Mouse (Mus musculus): ENCODE data around the gene Usp13.

The Usp13 gene

DNA sequence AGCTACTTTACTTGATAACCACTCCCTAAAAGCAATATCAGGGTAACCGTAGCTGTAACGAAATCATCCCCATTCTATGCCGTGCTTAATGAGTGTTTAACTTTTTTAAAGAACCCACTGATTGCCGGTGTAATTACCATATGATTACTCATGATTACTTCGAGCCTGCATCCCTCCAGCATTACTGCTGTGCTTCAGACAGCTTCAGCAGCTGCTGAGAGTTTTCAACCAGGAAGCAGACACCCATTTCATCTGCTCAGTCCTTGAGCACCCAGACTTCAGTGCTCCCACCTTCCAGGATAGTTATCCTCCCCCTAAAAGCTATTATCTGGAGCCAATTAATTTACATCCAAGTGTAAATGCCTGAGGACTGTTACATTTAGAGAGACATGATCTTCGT lies 106.8 kb downstream of the Usp13 start:
- in situ Hi-C loops (cut with MboI; ENCODE audit: low sequenced_read_pairs), result no loop called here

DNA sequence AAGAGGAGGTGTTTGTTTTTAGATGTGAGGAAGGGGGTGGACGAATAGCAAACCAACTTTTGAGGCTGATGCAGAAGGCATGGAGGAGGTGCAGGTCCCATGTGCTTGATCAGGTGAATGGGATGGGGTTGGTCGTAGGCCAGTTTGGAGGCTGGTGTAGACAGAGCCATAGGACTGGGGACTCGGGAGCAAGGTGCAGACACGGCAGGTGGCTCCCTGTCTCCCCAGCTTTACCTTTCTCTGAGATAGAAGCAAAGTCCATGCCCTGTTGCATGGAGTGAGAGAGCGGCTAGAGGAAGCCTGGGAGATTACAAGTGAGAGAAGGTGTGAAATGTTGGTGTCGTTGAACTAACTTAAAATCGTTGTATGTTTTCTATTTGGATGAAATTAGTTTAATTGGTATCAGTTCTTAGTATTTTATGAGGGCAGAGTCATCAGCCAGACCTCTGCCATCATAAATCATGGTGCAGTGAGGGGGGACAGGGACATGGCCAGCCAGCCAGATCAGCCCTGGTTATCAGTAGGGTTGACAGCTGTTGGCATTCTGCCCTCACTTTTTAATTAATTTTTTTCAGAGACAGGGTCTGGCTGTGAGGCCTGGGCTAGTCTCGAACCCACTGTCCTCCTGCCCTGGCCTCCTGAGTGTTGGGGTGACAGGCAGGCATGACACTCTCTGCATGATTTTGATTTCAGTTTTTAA lies 122.6 kb downstream of the Usp13 start:
- in situ Hi-C loops (cut with MboI; ENCODE audit: low sequenced_read_pairs), result no loop called here

- in situ Hi-C loops (cut with MboI; ENCODE audit: low sequenced_read_pairs), result no loop called here
These were observed 130.1 kb downstream of the Usp13 start for GRCm38 (mm10) chr3:32947486-32947885.

- in situ Hi-C loops (cut with MboI; ENCODE audit: low sequenced_read_pairs), result loop anchor here (25.0 kb wide), 1 partner anchor 836 kb away; the partner anchor contains the start of gene Ttc14
These were observed 134.0 kb downstream of the Usp13 start for GRCm38 (mm10) chr3:32951382-32951781.

- in situ Hi-C loops (cut with MboI; ENCODE audit: low sequenced_read_pairs), result loop anchor here (25.0 kb wide), 1 partner anchor 826 kb away; the partner anchor contains the start of gene Ttc14
These were observed 144.1 kb downstream of the Usp13 start for GRCm38 (mm10) chr3:32961494-32961893.

GRCm38 (mm10) chr3:32965528-32965927 lies 148.2 kb downstream of the Usp13 start:
- in situ Hi-C loops (cut with MboI; ENCODE audit: low sequenced_read_pairs), result loop anchor here (25.0 kb wide), 1 partner anchor 822 kb away; the partner anchor contains the start of gene Ttc14

GRCm38 (mm10) chr3:32968671-32969425 lies 151.5 kb downstream of the Usp13 start:
- in situ Hi-C loops (cut with MboI; ENCODE audit: low sequenced_read_pairs), result loop anchor here (25.0 kb wide), 1 partner anchor 818 kb away; the partner anchor contains the start of gene Ttc14

- in situ Hi-C loops (cut with MboI; ENCODE audit: low sequenced_read_pairs), result loop anchor here (25.0 kb wide), 1 partner anchor 817 kb away; the partner anchor contains the start of gene Ttc14
These were observed 152.9 kb downstream of the Usp13 start for GRCm38 (mm10) chr3:32970257-32970656.

DNA sequence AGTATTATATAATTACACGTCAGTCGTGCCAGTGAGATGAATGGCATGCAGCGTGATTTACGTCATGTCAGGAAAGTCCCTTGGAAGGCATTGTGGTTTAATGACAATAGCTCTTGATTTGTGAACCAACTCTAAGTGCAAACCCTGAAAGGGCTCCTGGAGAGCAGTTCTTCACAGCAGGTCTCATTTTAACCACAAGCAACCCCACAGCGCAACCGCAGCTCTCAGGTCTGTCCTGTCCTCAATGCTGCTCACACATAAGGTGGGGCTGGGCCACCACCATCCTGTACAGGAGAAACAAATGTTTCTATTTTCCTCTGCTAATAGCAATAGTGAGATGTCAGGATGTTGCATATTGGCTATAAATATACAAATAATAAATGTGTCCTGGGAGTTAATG lies 161.9 kb downstream of the Usp13 start:
- in situ Hi-C loops (cut with MboI; ENCODE audit: low sequenced_read_pairs), result no loop called here

GRCm38 (mm10) chr3:32979981-32980380 lies 162.6 kb downstream of the Usp13 start:
- in situ Hi-C loops (cut with MboI; ENCODE audit: low sequenced_read_pairs), result no loop called here

- in situ Hi-C loops (cut with MboI; ENCODE audit: low sequenced_read_pairs), result no loop called here
These were observed 167.8 kb downstream of the Usp13 start for GRCm38 (mm10) chr3:32985141-32985540.
